Mouse (Mus musculus) layer of hippocampus, adult 8-10 months (tissue): ENCODE measurements at regions not wholly inside any gene's neighbourhood (a gene's known extent, or its start where the extent isn't known, plus 50 kb on each side); places are given as distances from the start of the nearest gene placed in this dataset.

ENCODE experiments used
- DNase-seq, 2 experiments: peaks; one replicate each; pipeline ENCODE4 v3.0.0; 2022; ENCODE audit warnings: low spot score in 2 of 2

DNA sequence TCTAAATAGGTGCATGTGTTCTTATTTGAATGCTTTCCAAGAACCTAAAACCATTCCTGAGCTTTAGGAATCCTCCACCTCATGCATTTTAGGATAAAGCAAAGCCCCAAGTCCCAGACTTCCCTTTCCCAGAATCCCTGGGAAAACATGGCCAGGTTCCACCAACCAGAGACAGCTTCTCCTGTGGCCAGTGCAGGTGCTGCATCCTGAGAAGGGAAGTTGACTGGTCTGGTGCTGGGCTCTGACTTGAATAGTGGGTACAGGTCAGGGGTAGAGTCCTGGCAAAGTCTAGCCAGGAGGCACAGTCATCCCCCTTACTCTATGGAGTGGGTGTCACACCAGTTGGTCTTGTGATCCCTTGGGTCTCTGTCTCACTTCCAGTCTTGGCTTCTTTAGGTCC, 166.6 kb upstream of the Agap1 start:
- no peak for DNase-seq

DNA sequence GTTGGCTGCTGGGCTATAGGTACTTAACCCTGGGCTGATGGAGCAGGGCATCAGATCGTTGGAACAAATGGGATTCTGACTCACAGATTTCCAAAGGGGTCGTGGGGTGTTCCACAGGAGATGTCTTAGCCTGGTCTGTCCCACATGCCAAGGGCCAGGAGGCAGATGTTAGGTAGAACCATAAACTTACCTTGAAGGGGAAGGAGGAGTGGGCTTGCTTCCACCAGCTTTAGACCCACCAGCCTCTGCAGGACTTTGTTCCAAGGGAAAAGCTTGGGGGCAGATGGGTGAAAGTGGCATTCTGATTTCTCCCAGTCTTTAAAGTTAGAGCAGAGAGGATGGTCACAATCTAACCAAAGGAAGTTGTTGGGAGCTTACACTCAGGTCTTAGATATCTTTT, 165.7 kb upstream of the Agap1 start:
- no peak for DNase-seq

- DNase-seq = no peak
Measured at GRCm38 (mm10) chr1:89296691-89297090, 157.9 kb upstream of the Agap1 start.

DNA sequence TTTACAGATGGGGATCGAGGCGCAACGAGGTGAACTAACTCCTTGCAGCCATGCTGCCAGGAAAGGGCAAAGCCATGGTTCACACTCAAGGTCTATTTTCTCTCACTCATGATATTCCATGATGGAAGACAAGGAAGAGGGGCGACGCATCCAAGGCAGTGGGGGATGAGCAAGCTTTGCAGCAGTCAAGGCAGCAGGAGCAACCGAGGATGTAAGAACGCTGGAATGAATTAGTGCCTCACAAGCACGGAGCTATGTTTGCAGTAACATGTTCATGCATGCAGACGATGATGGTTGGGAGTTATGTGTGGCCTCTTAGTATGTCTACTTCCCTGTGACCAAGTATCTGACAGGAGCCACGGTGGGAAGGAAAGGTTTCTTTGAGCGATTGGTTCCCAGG, 156.8 kb upstream of the Agap1 start:
- DNase-seq = no peak

- no peak for DNase-seq
Measured at GRCm38 (mm10) chr1:89301151-89301550, 153.5 kb upstream of the Agap1 start.

- peak; percentile 63 to 65 for DNase-seq
Measured at GRCm38 (mm10) chr1:89302368-89302951, 152.1 kb upstream of the Agap1 start.

- no peak for DNase-seq
Measured at GRCm38 (mm10) chr1:89305171-89305570, 149.4 kb upstream of the Agap1 start.

DNA sequence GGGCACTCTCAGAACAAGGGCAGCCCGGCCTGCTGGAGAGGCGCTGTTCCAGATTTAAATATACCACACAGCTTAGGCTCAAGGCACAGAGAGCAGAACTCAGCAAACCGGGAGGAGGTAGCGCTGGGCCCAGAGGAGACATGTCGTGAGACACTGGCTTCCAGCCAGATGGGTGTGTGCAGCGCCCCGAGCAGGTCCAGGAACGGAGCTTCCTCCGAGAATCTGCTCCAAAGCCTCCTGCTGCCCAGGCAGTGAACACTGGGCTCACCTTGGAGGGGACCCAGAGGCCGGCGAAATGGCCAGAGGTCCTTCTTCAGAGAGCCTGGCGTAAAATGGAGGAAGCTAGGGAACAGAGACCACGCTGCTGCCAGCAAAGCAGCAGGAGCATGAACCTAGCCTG, 145.8 kb upstream of the Agap1 start:
- no peak for DNase-seq

DNA sequence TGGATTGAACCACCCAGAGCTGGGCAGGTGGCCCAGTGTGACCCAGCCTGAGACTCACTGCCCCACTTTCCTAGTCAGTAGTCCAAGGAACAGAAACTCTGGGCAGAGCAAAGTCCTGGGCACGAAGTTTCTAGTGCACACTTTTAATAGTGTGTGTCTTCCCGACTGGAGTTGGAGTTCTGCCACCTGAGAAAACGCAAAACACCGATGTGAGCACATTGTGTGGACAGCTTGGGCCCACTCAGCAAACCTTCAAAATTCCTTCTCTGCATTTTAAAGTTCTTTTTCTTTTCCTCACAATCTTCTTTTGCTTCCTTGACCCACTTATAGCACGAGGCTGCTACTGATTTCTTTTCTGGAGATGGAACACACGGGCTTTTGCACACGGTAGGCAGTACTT, 141.5 kb upstream of the Agap1 start:
- DNase-seq = no peak

DNA sequence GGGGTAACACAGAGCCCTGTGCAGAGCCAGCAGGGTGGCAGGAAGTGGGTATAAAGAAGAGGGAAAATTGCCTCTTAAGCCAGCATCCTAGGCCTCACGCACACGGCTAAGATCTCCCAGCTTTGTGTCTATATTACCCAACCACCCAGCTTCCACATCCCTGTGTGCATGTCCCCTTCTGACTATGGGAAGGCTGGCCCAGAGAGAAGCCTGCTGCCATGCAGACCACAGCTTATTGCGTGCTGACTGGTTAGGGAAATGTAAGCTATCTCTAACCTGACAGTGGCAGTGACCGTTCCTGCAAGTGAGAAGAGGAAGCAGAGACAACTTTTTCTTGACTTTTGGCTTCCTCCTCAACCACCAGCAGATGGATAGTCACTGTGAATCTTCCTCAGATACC, 136.7 kb upstream of the Agap1 start:
- DNase-seq = no peak

DNA sequence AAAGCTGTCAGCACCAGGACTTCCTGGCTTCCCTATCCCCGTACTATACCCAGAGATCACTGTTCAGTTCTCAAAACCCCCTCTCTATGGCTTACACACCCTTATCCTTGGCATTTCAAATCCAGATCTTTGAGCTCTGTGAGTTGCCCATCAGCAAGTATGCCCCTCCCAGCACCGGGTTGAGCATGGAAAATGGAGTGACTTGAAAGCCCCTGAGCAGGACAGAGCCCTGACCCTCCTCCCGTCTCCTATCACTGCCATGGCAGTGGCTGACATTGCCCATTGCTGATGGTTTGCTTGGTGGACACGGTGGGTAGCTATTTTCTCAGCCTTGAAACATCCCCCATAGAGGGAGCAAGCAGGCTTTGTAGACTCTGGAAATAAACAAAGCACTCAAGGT, 135.9 kb upstream of the Agap1 start:
- DNase-seq = no peak

DNA sequence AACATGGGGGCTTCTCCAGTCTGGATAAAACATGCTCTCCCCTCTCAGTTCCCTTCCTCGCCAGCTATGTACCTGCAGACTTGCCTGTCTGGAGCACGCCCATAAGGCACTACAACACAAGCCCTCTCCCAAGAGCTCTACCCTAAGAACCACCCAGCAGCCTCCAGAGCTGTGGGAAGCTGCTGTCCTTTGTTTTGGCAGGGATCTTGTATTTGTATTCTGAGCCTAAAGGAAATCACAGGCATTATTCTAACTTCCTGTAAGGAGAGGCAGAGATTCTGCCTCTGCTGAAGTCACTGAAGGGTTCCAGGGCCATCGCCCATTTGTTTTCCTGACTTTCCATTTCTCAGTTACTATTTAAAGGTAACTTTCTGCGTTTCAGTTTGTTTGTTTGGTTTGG, 132.0 kb upstream of the Agap1 start:
- DNase-seq = no peak

DNA sequence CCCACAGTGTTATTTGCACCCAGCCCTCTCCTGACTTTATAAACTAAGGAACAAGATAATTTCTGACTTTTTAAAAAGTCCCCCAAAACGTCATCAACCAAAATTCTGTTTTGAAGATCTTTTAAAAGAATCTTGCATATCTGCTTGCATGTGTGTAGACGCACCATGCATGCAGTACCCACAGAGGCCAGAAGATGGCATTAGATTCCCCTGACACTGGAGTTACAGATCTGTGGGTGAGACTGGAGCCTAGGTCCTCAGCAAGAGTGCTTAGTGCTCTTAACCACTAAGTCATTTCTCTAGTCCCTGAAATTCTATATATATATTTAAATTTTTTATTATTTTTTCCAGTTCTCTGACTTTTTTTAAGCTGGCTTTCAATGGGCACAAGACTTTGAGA, 131.5 kb upstream of the Agap1 start:
- DNase-seq = no peak

DNA sequence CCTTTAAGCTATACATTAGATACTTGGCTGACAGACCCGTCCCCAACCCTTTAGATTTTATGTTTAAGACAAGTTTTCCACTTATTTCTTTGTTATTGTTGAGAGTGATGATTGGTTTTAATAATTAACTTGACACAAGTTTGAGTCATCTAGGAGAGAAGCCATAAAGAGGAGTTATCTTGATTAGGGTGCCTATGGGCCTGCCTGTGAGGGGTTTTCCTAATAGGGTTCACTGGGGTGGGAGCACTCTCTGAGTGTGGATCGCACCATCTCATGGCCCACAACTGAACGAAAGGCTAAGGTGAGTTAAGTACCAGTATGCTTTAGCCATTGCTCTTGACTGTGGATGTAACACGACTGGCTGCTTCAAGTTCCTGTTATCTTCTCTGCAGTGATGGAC, 123.3 kb upstream of the Agap1 start:
- DNase-seq = no peak

GRCm38 (mm10) chr1:89332676-89333075, 121.9 kb upstream of the Agap1 start:
- no peak for DNase-seq

- DNase-seq = no peak
Measured at GRCm38 (mm10) chr1:89337861-89338260, 116.7 kb upstream of the Agap1 start.

DNA sequence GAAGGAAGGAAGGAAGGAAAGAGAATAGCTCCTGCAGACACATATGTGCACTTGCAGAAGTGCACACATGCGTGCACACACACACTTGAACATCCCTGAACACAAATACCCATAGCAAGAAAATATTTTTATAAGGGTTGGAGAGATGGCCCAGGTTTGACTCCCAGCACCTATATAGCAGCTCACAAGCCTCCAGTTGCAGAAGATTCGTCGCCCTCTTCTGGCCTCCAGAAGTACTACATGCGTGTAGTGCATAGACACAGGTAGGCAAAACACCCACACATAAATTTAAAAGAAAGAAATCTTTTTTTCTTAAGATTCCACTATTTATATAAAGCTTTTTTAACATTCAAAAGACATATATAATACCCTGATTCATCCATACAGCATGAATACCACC, 111.8 kb upstream of the Agap1 start:
- no peak for DNase-seq

DNA sequence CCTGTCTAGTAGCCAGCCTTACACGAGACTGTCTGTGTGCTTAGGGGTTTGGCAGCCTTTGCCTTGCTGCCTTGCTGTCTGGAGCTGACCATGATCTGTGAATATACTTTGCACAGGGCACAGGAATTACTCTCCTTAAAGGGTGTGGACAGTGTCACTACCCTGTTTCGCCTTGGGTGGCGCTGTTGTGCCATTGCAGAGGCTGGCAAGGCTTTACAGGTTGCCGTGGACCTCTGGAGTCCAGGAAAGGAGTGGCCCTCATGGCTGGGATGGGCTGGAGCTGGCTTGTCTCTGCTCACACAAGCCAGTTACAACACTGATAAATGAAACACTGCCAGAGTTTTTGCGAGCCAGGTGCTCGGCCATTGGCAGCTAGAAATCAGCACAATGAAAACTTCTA, 110.1 kb upstream of the Agap1 start:
- DNase-seq = no peak

DNA sequence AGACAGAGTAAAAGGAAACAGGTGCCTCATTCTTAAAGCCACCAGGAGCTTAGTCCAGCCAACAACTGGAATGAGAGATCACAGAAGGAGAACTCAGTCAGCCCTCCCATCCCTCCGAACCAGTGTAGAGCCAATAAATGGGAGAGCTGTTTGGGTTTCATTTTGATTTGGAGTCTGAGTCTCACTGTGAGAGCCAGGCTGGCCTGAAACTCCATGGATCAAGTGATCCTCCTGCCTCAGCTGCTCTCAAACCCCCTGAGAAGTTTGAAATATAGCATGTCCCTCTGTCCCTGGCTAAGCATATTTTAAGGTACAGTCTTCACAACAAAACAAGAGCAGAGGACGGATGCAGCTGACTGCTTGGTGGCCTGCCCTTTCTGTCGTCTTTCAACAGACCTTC, 107.3 kb upstream of the Agap1 start:
- no peak for DNase-seq

DNA sequence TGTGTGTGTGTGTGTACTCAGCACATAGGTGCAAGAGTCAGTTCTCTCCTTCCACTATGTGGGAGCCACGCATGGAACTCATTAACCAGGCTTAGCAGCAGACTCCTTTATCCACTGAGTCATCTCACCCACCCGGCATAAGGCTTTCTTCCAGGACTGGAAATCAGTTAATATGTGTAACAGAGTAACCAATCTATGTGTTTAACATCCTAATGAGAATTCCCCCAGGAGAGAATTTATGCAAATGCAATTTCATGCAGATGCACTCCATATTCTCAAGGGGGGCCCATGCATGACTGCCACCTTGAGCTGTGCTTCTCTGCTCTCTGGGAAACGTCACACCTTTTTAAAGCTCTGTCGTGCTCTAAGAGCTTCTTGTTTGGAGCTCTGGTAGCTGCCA, 101.7 kb upstream of the Agap1 start:
- peak in 1 of 2 experiments; percentile 17 for DNase-seq

GRCm38 (mm10) chr1:89359257-89359656, 95.3 kb upstream of the Agap1 start:
- no peak for DNase-seq

DNA sequence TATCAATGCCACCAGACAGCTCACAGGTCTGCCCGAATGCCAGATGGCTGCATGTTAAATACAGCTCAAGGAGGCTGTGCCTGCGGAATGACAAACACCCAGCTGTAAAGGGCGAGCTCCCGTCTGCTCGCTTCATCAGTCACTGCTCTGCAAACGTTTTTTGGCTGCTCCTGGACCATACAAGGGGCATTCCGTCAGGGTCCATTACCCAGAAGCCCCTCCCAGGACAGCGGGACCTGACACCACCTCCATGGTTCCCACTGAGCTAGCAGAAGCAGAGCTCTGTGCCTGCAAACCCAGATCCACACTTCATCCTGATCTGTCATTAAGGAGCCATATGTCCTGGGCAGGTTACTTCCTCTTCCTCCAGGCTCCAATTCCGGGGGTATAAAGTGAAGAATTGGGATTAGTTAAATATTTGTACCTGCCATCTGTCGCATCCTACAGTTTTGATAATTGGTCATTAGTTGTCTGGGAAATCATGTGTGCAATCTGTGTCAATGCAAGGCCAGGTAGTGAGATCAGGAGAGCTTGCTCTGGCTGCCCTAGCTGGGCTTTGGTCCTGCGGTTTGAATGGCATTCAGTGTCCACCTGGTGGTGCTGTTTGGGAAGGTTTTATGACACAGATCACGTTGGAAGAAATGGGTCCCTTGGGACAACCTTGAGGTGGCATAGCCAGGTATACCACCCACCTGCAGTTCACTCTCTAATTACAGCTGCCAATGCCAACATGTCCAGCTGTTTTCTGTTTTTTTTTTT, 89.9 kb upstream of the Agap1 start:
- DNase-seq = peak in 1 of 2 experiments; percentile 15

DNA sequence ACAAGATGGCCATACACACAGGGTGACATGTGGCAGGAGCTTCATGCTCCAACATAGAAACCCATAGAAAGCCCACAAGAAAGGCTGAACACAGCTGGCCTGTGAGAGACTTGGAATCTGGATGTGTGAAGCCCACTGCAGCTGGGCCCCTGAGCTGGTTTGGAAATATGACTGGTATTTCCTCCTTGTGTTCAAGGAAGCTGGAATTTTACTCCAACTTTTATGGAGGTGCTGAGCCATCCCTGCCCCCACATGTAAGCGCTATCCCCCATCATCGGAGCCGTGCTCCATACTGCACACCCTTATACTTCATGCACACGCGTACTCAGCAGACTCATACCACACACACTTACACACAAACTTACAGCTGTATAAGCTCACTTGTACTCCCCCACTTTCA, 87.7 kb upstream of the Agap1 start:
- no peak for DNase-seq

- no peak for DNase-seq
Measured at GRCm38 (mm10) chr1:89373806-89374205, 80.8 kb upstream of the Agap1 start.
